Mouse (Mus musculus): ENCODE measurements around the gene Prkar2a. TPM values are rescaled to one million over a fixed set of nuclear protein-coding genes. Genes with fewer than 3 reads are reported as not detected.

Prkar2a gene
- polyA plus RNA-seq, 1 experiment: 26.6 TPM

DNA sequence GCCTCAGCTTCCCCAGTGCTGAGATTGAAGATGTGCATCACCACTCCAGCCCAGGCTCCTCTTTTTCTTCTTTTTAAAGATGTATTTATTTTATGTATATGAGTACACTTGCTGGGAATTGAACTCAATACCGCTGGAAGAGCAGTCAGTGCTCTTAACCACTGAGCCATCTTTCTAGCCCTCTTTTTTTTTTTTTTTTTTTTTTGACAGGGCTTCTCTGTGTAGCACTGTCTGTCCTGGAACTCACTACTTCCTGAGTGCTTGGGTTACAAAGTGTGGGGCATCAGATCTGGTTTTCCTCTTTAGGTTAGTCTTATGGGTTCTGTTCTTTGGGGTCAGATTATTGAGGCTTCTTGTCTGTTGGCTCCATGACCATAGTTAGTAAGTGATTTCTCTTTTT, 5.4 kb downstream of the Prkar2a start:
- Histone ChIP-seq H3K27ac (ENCODE audit: insufficient read depth, low read length) (no peak overlapping the region), H3K27me3 (ENCODE audit: control insufficient read depth, insufficient read depth, low read length) (no peaks in the 10 kb centered on the region), H3K4me1 (ENCODE audit: control insufficient read depth, insufficient read depth, low read length) (no peaks in the 10 kb centered on the region), H3K4me3 (replicated peaks; ENCODE audit: insufficient read depth, low read depth, low read length) (no peak overlapping the region)
- TF ChIP-seq CTCF (IDR thresholded peaks at IDR 0.05; ENCODE audit: borderline replicate concordance, insufficient read depth, low read depth, low read length) (no peak), POLR2A (IDR thresholded peaks at IDR 0.05; ENCODE audit: borderline replicate concordance, insufficient read depth, low read length) (no peak)
- 76% methylated on average over 1 of the region's 1 CpGs for WGBS
- DNase-seq: no peak

DNA sequence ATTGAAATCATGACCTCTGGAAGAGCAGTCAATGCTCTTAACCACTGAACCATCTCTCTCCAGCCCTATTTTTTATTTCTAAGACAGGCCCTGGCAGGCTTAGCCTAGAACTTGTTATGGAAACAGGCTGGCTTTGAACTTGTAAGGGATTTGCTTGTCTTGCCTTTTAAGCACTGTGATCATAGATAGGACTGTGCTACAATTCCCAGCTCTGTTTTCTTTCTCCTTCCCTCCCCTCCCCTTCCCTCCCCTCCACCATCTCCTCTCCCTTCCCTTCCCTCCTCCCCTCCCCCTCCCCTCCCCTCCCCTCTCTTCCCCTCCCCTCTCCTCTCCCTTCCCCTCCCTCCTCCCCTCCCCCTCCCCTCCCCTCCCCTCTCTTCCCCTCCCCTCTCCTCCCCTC, 13.4 kb downstream of the Prkar2a start:
- H3K4me1 ChIP-seq (ENCODE audit: control insufficient read depth, insufficient read depth, low read length): peaks cover 3% of the 10 kb centered on the region; the same call in 1 of the 2 replicates
- TF ChIP-seq POLR2A (IDR thresholded peaks at IDR 0.05; ENCODE audit: borderline replicate concordance, insufficient read depth, low read length) (no peak), CTCF (IDR thresholded peaks at IDR 0.05; ENCODE audit: borderline replicate concordance, insufficient read depth, low read depth, low read length) (no peak)
- no peaks in the 10 kb centered on the region for H3K27me3 ChIP-seq (ENCODE audit: control insufficient read depth, insufficient read depth, low read length)
- H3K27ac ChIP-seq (ENCODE audit: insufficient read depth, low read length): no peak overlapping the region
- H3K4me3 ChIP-seq (replicated peaks; ENCODE audit: insufficient read depth, low read depth, low read length): no peak overlapping the region
- DNase-seq: no peak

DNA sequence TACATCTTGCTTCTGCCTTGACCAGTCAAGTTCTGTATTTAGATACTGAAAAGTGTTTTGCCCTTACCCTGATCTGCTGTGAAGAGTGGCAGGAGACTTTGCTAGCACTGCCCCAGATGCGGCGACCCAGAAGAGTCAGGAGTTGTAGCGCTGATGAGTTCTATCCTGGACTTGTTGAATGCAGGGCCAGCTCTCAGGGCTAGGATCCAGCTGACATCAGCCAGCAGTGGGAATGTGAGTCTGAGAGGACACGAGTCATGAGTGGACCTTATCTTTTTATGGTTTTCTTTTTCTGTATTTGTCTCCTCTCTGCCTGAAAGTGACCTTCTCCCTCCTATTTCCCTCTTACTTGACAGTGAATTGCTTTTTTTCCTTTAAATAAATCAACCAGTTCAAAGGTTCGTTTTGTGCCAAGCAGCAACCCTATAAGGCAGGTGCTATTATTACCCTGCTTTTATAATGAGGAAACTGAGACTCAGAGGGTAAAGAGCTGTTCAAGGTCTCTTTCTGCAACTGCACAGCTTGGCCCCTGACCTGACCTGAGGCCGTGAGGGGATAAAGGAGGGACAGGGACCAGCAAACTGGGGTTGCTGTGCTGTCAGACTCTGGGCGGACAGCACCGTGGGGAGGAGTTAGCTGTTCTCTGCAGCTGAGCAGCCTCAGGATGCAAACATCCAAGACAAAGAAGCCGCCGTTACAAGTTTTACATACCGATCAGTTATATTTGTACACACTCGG, 14.4 kb downstream of the Prkar2a start:
- TF ChIP-seq POLR2A (IDR thresholded peaks at IDR 0.05; ENCODE audit: borderline replicate concordance, insufficient read depth, low read length) (no peak), CTCF (IDR thresholded peaks at IDR 0.05; ENCODE audit: borderline replicate concordance, insufficient read depth, low read depth, low read length) (no peak)
- DNase-seq: no peak
- Histone ChIP-seq H3K27me3 (ENCODE audit: control insufficient read depth, insufficient read depth, low read length) (no peaks in the 10 kb centered on the region), H3K4me1 (ENCODE audit: control insufficient read depth, insufficient read depth, low read length) (peaks cover 3% of the 10 kb centered on the region; the same call in 1 of the 2 replicates), H3K4me3 (replicated peaks; ENCODE audit: insufficient read depth, low read depth, low read length) (no peak overlapping the region), H3K27ac (ENCODE audit: insufficient read depth, low read length) (no peak overlapping the region)
- 44% methylated on average over 12 of the region's 12 CpGs for WGBS

DNA sequence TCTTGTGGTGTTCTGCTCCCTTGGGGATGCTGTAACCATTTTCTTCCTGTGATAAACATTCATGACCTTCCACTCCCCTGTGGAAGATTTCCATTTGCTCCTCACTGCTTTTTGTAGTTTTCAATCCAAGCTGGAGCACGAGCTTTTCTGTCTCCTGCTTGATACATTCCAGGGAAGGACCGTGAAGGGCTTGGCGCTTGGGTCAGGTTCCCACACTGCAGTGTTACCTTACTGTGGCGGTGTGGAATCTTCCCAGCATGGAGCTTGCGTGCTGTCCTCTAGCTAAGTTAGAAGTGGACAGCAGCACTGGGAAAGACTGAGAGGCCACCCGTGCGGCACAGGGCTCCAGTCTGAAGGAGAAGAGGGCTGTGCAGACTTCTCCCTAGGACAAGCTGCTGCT, 15.5 kb downstream of the Prkar2a start:
- H3K4me1 ChIP-seq (ENCODE audit: control insufficient read depth, insufficient read depth, low read length): peaks cover 3% of the 10 kb centered on the region; the same call in 1 of the 2 replicates

DNA sequence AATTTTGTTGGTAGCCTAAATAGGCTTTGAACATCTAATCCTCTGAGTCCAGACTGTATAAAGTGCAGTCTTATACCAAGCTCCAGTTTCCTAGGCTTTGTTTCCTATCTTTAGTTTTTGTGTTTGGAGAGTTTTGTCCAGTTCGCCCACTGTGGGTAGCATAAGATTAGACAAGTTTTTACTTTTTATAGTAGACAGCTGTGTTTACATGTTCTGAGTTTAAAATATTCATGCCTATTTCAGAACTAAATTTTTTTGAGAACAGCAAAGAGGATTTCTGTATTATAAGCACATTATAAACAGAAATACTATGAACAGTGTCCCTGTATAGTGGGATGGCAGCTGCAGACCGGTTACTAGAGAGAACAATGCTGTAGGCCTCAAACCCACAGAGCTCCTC, 18.1 kb downstream of the Prkar2a start:
- Histone ChIP-seq H3K27me3 (ENCODE audit: control insufficient read depth, insufficient read depth, low read length) (no peaks in the 10 kb centered on the region), H3K4me3 (replicated peaks; ENCODE audit: insufficient read depth, low read depth, low read length) (no peak overlapping the region), H3K27ac (ENCODE audit: insufficient read depth, low read length) (no peak overlapping the region), H3K4me1 (ENCODE audit: control insufficient read depth, insufficient read depth, low read length) (peaks cover 3% of the 10 kb centered on the region; the same call in 1 of the 2 replicates)
- WGBS: 89% methylated on average over 2 of the region's 2 CpGs
- TF ChIP-seq POLR2A (IDR thresholded peaks at IDR 0.05; ENCODE audit: borderline replicate concordance, insufficient read depth, low read length): no peak
- DNase-seq: no peak

More for the DNA sequence above, 15.5 kb downstream of the Prkar2a start:
- H3K4me3 ChIP-seq (replicated peaks; ENCODE audit: insufficient read depth, low read depth, low read length): no peak overlapping the region
- peak in 1 of 2 experiments; percentile 11 for DNase-seq
- WGBS: 44% methylated on average over 7 of the region's 7 CpGs
- TF ChIP-seq CTCF (IDR thresholded peaks at IDR 0.05; ENCODE audit: borderline replicate concordance, insufficient read depth, low read depth, low read length) (no peak), POLR2A (IDR thresholded peaks at IDR 0.05; ENCODE audit: borderline replicate concordance, insufficient read depth, low read length) (no peak)
- no peaks in the 10 kb centered on the region for H3K27me3 ChIP-seq (ENCODE audit: control insufficient read depth, insufficient read depth, low read length)
- no peak overlapping the region for H3K27ac ChIP-seq (ENCODE audit: insufficient read depth, low read length)

DNA sequence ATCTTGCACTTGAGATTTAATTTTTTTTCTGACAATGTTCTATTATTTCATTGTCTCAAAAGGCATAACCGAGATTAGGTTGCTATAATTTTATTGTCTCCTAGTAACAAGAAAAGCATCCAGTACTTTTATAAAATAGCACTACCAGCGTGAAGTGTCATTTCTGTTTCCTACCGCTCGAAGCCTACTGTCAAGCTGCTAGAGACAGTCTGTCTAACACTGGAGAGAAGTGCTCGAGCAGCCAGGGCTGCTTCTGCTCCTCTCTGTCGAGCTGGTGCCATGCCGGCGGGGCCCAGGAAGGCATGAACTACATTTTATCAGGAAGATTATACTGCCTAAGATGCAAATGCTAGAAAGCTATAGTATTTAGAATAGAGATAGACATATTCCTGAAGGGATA, 19.7 kb downstream of the Prkar2a start:
- WGBS: 61% methylated on average over 8 of the region's 8 CpGs
- TF ChIP-seq POLR2A (IDR thresholded peaks at IDR 0.05; ENCODE audit: borderline replicate concordance, insufficient read depth, low read length) (no peak), CTCF (IDR thresholded peaks at IDR 0.05; ENCODE audit: borderline replicate concordance, insufficient read depth, low read depth, low read length) (no peak)
- DNase-seq: no peak
- peaks cover 3% of the 10 kb centered on the region; the same call in 1 of the 2 replicates for H3K4me1 ChIP-seq (ENCODE audit: control insufficient read depth, insufficient read depth, low read length)
- no peak overlapping the region for H3K27ac ChIP-seq (ENCODE audit: insufficient read depth, low read length)
- no peaks in the 10 kb centered on the region for H3K27me3 ChIP-seq (ENCODE audit: control insufficient read depth, insufficient read depth, low read length)
- H3K4me3 ChIP-seq (replicated peaks; ENCODE audit: insufficient read depth, low read depth, low read length): no peak overlapping the region

DNA sequence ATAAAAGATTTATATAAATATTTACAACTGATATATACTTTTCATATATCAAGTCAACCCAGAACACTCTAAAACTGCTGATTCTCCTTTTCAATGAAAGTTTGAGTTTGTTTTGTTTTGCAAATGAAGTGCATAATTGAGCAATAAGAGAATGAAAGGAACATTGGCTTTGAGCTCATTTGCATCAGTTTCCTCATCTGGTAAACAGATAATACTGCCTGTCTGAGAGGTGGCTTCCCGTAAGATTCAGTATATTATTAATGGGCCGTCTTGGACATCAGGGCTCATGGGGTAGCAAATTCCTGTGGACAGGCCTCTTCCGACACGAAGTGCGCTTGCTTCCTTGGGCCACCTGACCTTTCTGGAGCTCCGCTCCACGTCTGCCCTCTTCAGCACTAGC, 21.7 kb downstream of the Prkar2a start:
- H3K4me1 ChIP-seq (ENCODE audit: control insufficient read depth, insufficient read depth, low read length): no peaks in the 10 kb centered on the region
- H3K4me3 ChIP-seq (replicated peaks; ENCODE audit: insufficient read depth, low read depth, low read length): no peak overlapping the region
- H3K27me3 ChIP-seq (ENCODE audit: control insufficient read depth, insufficient read depth, low read length): no peaks in the 10 kb centered on the region
- WGBS: 84% methylated on average over 7 of the region's 7 CpGs
- TF ChIP-seq CTCF (IDR thresholded peaks at IDR 0.05; ENCODE audit: borderline replicate concordance, insufficient read depth, low read depth, low read length) (no peak), POLR2A (IDR thresholded peaks at IDR 0.05; ENCODE audit: borderline replicate concordance, insufficient read depth, low read length) (no peak)
- DNase-seq: no peak
- H3K27ac ChIP-seq (ENCODE audit: insufficient read depth, low read length): no peak overlapping the region

DNA sequence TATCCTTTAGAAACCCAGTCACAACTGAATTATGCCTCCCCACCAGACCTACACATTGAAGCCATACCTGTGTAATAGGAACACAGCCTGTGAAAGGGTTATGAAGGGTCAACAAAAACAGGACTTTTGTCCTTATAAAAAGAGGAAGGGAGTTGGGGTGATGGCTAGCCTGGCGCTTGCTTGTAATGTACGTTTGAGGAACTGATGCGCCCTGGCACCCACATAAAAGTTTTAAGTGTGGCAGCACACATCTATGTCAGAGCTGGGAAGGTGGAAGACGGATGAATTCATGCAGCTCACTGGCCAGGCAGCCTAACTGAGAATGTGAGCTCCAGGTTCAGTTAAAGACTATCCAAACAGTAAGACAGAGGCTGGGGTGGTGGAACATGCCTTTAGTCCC, 27.1 kb downstream of the Prkar2a start:
- Histone ChIP-seq H3K27ac (ENCODE audit: insufficient read depth, low read length) (no peak overlapping the region), H3K27me3 (ENCODE audit: control insufficient read depth, insufficient read depth, low read length) (no peaks in the 10 kb centered on the region), H3K4me1 (ENCODE audit: control insufficient read depth, insufficient read depth, low read length) (no peaks in the 10 kb centered on the region), H3K4me3 (replicated peaks; ENCODE audit: insufficient read depth, low read depth, low read length) (no peak overlapping the region)
- TF ChIP-seq CTCF (IDR thresholded peaks at IDR 0.05; ENCODE audit: borderline replicate concordance, insufficient read depth, low read depth, low read length) (no peak), POLR2A (IDR thresholded peaks at IDR 0.05; ENCODE audit: borderline replicate concordance, insufficient read depth, low read length) (no peak)
- DNase-seq: no peak
- WGBS: 92% methylated on average over 4 of the region's 4 CpGs
